Mouse (Mus musculus) limb, embryonic 14.5 days (tissue): Measurements from ENCODE around the gene Ttc9. TPM values are rescaled to one million over a fixed set of nuclear protein-coding genes. Genes with fewer than 3 reads are reported as not detected.

Experiments
- ATAC-seq: fragments of 200-750 bp; cut with Nextera tagmentation; 2 replicates; pipeline ENCODE4 v1.8.0; 2017; ENCODE audit warnings: low read depth, moderate number of reproducible peaks, moderate TSS enrichment; ENCODE audit not compliant: low FRiP score
- DNase-seq: peaks from one replicate; pipeline ENCODE4 v3.0.0-alpha.2; 2015; ENCODE audit warnings: low spot score
- H3K27ac ChIP-seq: fragments of 300-500 bp; sonication (generic); replicated peaks from 2 replicates; pipeline ENCODE4 v1.5.1; 2014; ENCODE audit warnings: low read depth, mild to moderate bottlenecking, low read length, moderate library complexity, mixed read lengths
- H3K27me3 ChIP-seq: fragments of 300-500 bp; sonication (generic); 2 replicates; pipeline ENCODE4 v1.6.1; 2014; ENCODE audit warnings: low read length, mixed read lengths; ENCODE audit not compliant: control insufficient read depth, insufficient read depth
- H3K36me3 ChIP-seq: fragments of 300-500 bp; sonication (generic); 2 replicates; pipeline ENCODE4 v1.6.1; 2014; ENCODE audit warnings: mild to moderate bottlenecking, low read length, moderate library complexity, mixed read lengths; ENCODE audit not compliant: control insufficient read depth, insufficient read depth
- H3K4me1 ChIP-seq: fragments of 300-500 bp; sonication (generic); 2 replicates; pipeline ENCODE4 v1.6.1; 2014; ENCODE audit warnings: antibody characterized with exemption, low read length, mixed read lengths; ENCODE audit not compliant: control insufficient read depth, insufficient read depth
- H3K4me2 ChIP-seq: fragments of 300-500 bp; sonication (generic); replicated peaks from 2 replicates; pipeline ENCODE4 v1.6.1; 2014; ENCODE audit warnings: low read depth, mild to moderate bottlenecking, low read length, moderate library complexity; ENCODE audit not compliant: severe bottlenecking
- H3K4me3 ChIP-seq: fragments of 300-500 bp; sonication (generic); replicated peaks from 2 replicates; pipeline ENCODE4 v1.5.1; 2014; ENCODE audit warnings: low read length
- H3K9ac ChIP-seq: fragments of 300-500 bp; sonication (generic); 2 replicates; pipeline ENCODE4 v1.6.1; 2014; ENCODE audit warnings: mild to moderate bottlenecking, low read depth, low read length, moderate library complexity; ENCODE audit not compliant: severe bottlenecking
- H3K9me3 ChIP-seq: fragments of 300-500 bp; sonication (generic); 2 replicates; pipeline ENCODE4 v1.6.1; 2016; ENCODE audit warnings: low read length; ENCODE audit not compliant: control insufficient read depth
- POLR2A ChIP-seq: fragments of 200-500 bp; IDR thresholded peaks from 2 replicates; pipeline ENCODE4 v1.8.0; 2012; ENCODE audit warnings: inconsistent platforms, mild to moderate bottlenecking, moderate library complexity, borderline replicate concordance; ENCODE audit not compliant: insufficient read depth, insufficient read length; ENCODE audit errors: extremely low read depth
- WGBS: fragments of 180-500 bp; shearing (Covaris S2); extraction: QIAGEN DNeasy Blood & Tissue Kit; methylation state at CpG from one replicate; pipeline ENCODE4 v1.1.7; 2014; 5-methylcytosine and 5-hydroxymethylcytosine counted together
- polyA plus RNA-seq, 2 experiments: library from polyadenylated mRNA; depleted of rRNA in 1 of 2; stranded (reverse) in 1 of 2; unstranded in 1 of 2; fragments of >200 nt; fragmentation: Nextera tagmentation in 1 of 2; extraction: Ambion mirVana in 1 of 2; gene quantifications; 2 replicates each; pipeline versions ENCODE4 v1.2.1 to v1.2.3; 2012 to 2014

Gene Ttc9
- polyA plus RNA-seq (2012; rRNA removed): 1.1 TPM in 2 replicates
- polyA plus RNA-seq (2014; fragmentation: Nextera tagmentation; extraction: Ambion mirVana): 1.2 and 1.6 TPM in 2 replicates

GRCm38 (mm10) chr12:81630915-81631660, at the start of gene Ttc9:
Ttc9 (plus strand) TSS chr12:81631249.
- DNase-seq: no peak
- Histone ChIP-seq H3K9me3 (no peaks in the 10 kb centered on the region), H3K27me3 (peaks cover 52% of the 10 kb centered on the region), H3K4me3 (peak within 1 kb of the TSS; percentile 53), H3K4me2 (peak within 1 kb of the TSS; percentile 97), H3K27ac (no peak within 1 kb of the TSS), H3K9ac (peak within 1 kb of the TSS; percentile 55), H3K36me3 (no peaks in the 10 kb centered on the region), H3K4me1 (no peaks in the 10 kb centered on the region; the same call in 1 of the 2 replicates)
- WGBS: 1% methylated on average over 76 of the region's 82 CpGs
- no peak for TF ChIP-seq POLR2A
- ATAC-seq: peak; percentile 19; the same call in 1 of the 2 replicates

- H3K9me3 ChIP-seq: no peaks in the 10 kb centered on the region
- H3K4me3 ChIP-seq: peak within 1 kb of the TSS; percentile 68
- H3K27ac ChIP-seq: 0 out of 2 replicates have a peak within 1 kb of the TSS, but pooled peaks have one; percentile 39
- 5% methylated on average over 36 of the region's 36 CpGs for WGBS
- ATAC-seq (peak; percentile 97), DNase-seq (peak; percentile 95)
- H3K4me2 ChIP-seq: peak within 1 kb of the TSS; percentile 59
- peaks cover 7% of the 10 kb centered on the region for H3K4me1 ChIP-seq
- H3K9ac ChIP-seq: peak within 1 kb of the TSS; percentile 67
- peaks cover 10% of the 10 kb centered on the region for H3K36me3 ChIP-seq
- no peaks in the 10 kb centered on the region for H3K27me3 ChIP-seq
- no peak for TF ChIP-seq POLR2A
Measured at GRCm38 (mm10) chr12:81594902-81595671, 36.0 kb upstream of the Ttc9 start, which contains the start of gene Med6. Med6 (minus strand) TSS chr12:81595008.

- Histone ChIP-seq H3K4me1 (peaks cover 7% of the 10 kb centered on the region), H3K27ac (no peak overlapping the region), H3K9me3 (no peaks in the 10 kb centered on the region), H3K4me2 (no peak overlapping the region), H3K36me3 (no peaks in the 10 kb centered on the region), H3K4me3 (no peak overlapping the region), H3K9ac (no peak overlapping the region), H3K27me3 (no peaks in the 10 kb centered on the region)
- WGBS: 76% methylated on average over 8 of the region's 8 CpGs
- DNase-seq (no peak), ATAC-seq (no peak)
- no peak for TF ChIP-seq POLR2A
Measured at GRCm38 (mm10) chr12:81596547-81597262, 34.3 kb upstream of the Ttc9 start.

GRCm38 (mm10) chr12:81604995-81605784, 25.9 kb upstream of the Ttc9 start:
- H3K4me2 ChIP-seq: no peak overlapping the region
- no peaks in the 10 kb centered on the region for H3K27me3 ChIP-seq
- DNase-seq: peak; percentile 3
- TF ChIP-seq POLR2A: no peak
- H3K27ac ChIP-seq: no peak overlapping the region
- H3K36me3 ChIP-seq: no peaks in the 10 kb centered on the region
- H3K9ac ChIP-seq: no peak overlapping the region
- no peak overlapping the region for H3K4me3 ChIP-seq
- ATAC-seq: no peak
- H3K9me3 ChIP-seq: no peaks in the 10 kb centered on the region
- WGBS: 51% methylated on average over 5 of the region's 5 CpGs
- no peaks in the 10 kb centered on the region for H3K4me1 ChIP-seq

GRCm38 (mm10) chr12:81609445-81609844, 21.6 kb upstream of the Ttc9 start:
- no peaks in the 10 kb centered on the region for H3K4me1 ChIP-seq
- no peaks in the 10 kb centered on the region for H3K9me3 ChIP-seq
- no peaks in the 10 kb centered on the region for H3K27me3 ChIP-seq
- no peak for DNase-seq
- no peak overlapping the region for H3K4me2 ChIP-seq
- no peak overlapping the region for H3K9ac ChIP-seq
- H3K36me3 ChIP-seq: no peaks in the 10 kb centered on the region
- H3K27ac ChIP-seq: no peak overlapping the region
- ATAC-seq: no peak
- TF ChIP-seq POLR2A: no peak
- H3K4me3 ChIP-seq: no peak overlapping the region
